Mouse (Mus musculus) testis, postnatal 14 days (tissue): ENCODE data around the gene Fnbp1l.

Experiments used
- DNase-seq: peaks from one replicate; pipeline ENCODE4 v3.0.0; 2021; ENCODE audit warnings: low spot score

The Fnbp1l gene

GRCm38 (mm10) chr3:122618991-122619930, at the start of gene Fnbp1l:
Gene Fnbp1l, minus strand, starts transcription at chr3:122619715.
- DNase-seq, result peak; percentile 82

GRCm38 (mm10) chr3:122660795-122661194, 41.3 kb upstream of the Fnbp1l start:
- DNase-seq, result no peak

- no peak for DNase-seq
Observed at GRCm38 (mm10) chr3:122659261-122659917, 39.9 kb upstream of the Fnbp1l start.

- peak; percentile 35 for DNase-seq
Observed at GRCm38 (mm10) chr3:122647195-122647837, 27.8 kb upstream of the Fnbp1l start.

- no peak for DNase-seq
Observed at GRCm38 (mm10) chr3:122640286-122640685, 20.8 kb upstream of the Fnbp1l start.

- no peak for DNase-seq
Observed at GRCm38 (mm10) chr3:122639197-122639475, 19.6 kb upstream of the Fnbp1l start.

- peak; percentile 90 for DNase-seq
Observed at GRCm38 (mm10) chr3:122638329-122639196, 19.0 kb upstream of the Fnbp1l start.

GRCm38 (mm10) chr3:122637280-122637679, 17.8 kb upstream of the Fnbp1l start:
- no peak for DNase-seq

GRCm38 (mm10) chr3:122635246-122635645, 15.7 kb upstream of the Fnbp1l start:
- no peak for DNase-seq

GRCm38 (mm10) chr3:122629580-122629979, 10.1 kb upstream of the Fnbp1l start:
- DNase-seq, result no peak

- DNase-seq, result no peak
Observed at GRCm38 (mm10) chr3:122628956-122629355, 9.4 kb upstream of the Fnbp1l start.

GRCm38 (mm10) chr3:122628546-122628945, 9.0 kb upstream of the Fnbp1l start:
- DNase-seq, result no peak

- no peak for DNase-seq
Observed at GRCm38 (mm10) chr3:122627846-122628245, 8.3 kb upstream of the Fnbp1l start.

- no peak for DNase-seq
Observed at GRCm38 (mm10) chr3:122624591-122624990, 5.1 kb upstream of the Fnbp1l start.

GRCm38 (mm10) chr3:122620285-122620931, 893 bp upstream of the Fnbp1l start:
- peak; percentile 57 for DNase-seq

GRCm38 (mm10) chr3:122619931-122620284, 393 bp upstream of the Fnbp1l start:
- DNase-seq, result no peak

- peak; percentile 39 for DNase-seq
Observed at GRCm38 (mm10) chr3:122618402-122618801, 1.1 kb downstream of the Fnbp1l start.

- DNase-seq, result no peak
Observed at GRCm38 (mm10) chr3:122617613-122618340, 1.7 kb downstream of the Fnbp1l start.

GRCm38 (mm10) chr3:122612537-122612936, 7.0 kb downstream of the Fnbp1l start:
- DNase-seq, result no peak

GRCm38 (mm10) chr3:122611761-122612160, 7.8 kb downstream of the Fnbp1l start:
- DNase-seq, result no peak
